Mouse (Mus musculus) embryonic fibroblast, embryonic 13.5 days (primary cell): ENCODE measurements around the gene Slc1a7.

ENCODE experiments used
- CTCF ChIP-seq: IDR thresholded peaks from 2 replicates; pipeline ENCODE4 v1.5.1; 2011; ENCODE audit warnings: mild to moderate bottlenecking, control low read depth, low read length, moderate library complexity, borderline replicate concordance; ENCODE audit not compliant: insufficient read depth
- POLR2A ChIP-seq: IDR thresholded peaks from 2 replicates; pipeline ENCODE4 v1.6.1; 2011; ENCODE audit warnings: low read depth, mild to moderate bottlenecking, control low read depth, low read length, moderate library complexity

- TF ChIP-seq CTCF (no peak), POLR2A (no peak)
These were observed 92.6 kb downstream of the Slc1a7 start for GRCm38 (mm10) chr4:108060774-108061173.
